Mouse (Mus musculus): Measurements from ENCODE around the gene Satb2. TPM values are rescaled to one million over a fixed set of nuclear protein-coding genes. Genes with fewer than 3 reads are reported as not detected.

The Satb2 gene
- total and polyA plus RNA-seq, 2 experiments from 2014 or later: 0.12 TPM; not detected in 1

DNA sequence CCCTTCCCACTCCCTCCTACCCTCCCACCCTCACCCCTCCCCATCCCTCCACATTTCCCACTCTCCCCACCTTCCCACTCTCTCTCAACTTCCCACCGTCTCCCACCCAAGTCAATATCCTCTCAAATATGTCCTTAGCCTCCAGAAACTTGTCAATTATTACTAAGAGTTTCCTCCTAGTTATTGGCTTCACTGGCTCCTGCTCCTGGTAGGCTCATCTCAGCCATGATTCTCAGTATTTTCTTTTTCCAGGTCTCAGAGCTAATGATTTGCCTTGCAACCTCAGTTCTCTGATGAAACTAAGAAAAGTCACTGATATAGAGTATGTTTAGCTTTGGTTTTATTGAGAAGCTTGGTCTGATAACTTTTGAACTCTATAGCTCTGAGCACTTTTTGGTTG lies 214.2 kb downstream of the Satb2 start:
- WGBS: 70% methylated on average over 1 of the region's 1 CpGs
- TF ChIP-seq CTCF (IDR thresholded peaks at IDR 0.05; ENCODE audit: low read depth): no peak
- TF ChIP-seq EP300 (IDR thresholded peaks at IDR 0.05; ENCODE audit: low read depth): no peak
- H3K4me1 ChIP-seq (ENCODE audit: control insufficient read depth, insufficient read depth): no peaks in the 10 kb centered on the region
- ATAC-seq (ENCODE audit: insufficient read depth, low read depth) (no peak), DNase-seq (ENCODE audit: low spot score) (no peak)
- no peak overlapping the region for H3K9ac ChIP-seq (replicated peaks; ENCODE audit: low read depth, low read length)
- H3K27ac ChIP-seq (ENCODE audit: low read depth): no peak overlapping the region
- H3K36me3 ChIP-seq (replicated peaks; ENCODE audit: control insufficient read depth, insufficient read depth, low read length): no peaks in the 10 kb centered on the region
- no peaks in the 10 kb centered on the region for H3K9me3 ChIP-seq (replicated peaks; ENCODE audit: control insufficient read depth, low read length)
- H3K4me2 ChIP-seq (ENCODE audit: low read depth, low read length): no peak overlapping the region
- H3K27me3 ChIP-seq (ENCODE audit: control insufficient read depth, insufficient read depth, low read length): no peaks in the 10 kb centered on the region
- no peak overlapping the region for H3K4me3 ChIP-seq (ENCODE audit: low read depth, low read length)

DNA sequence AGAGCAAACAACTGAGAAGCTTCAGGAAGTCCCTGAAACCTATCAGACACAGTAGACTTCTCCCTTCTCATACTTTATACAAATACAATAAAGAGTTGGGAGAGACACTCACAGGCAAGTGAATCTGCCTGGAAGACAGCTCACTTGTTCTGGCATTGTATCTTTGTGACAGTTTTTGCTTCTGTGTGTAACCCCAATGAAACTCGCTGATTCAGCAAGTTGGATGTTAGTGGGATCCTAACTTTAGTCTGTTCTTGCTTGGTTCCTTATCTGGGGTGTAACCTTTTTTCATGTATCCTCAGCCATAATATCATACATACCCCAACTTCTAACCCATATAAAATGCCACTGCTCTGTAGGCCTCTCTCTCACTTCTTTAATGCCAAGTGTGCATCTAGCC lies 216.9 kb downstream of the Satb2 start:
- Histone ChIP-seq H3K9me3 (replicated peaks; ENCODE audit: control insufficient read depth, low read length) (no peaks in the 10 kb centered on the region), H3K4me1 (ENCODE audit: control insufficient read depth, insufficient read depth) (no peaks in the 10 kb centered on the region), H3K27ac (ENCODE audit: low read depth) (no peak overlapping the region), H3K4me3 (ENCODE audit: low read depth, low read length) (no peak overlapping the region), H3K4me2 (ENCODE audit: low read depth, low read length) (no peak overlapping the region), H3K36me3 (replicated peaks; ENCODE audit: control insufficient read depth, insufficient read depth, low read length) (no peaks in the 10 kb centered on the region), H3K9ac (replicated peaks; ENCODE audit: low read depth, low read length) (no peak overlapping the region), H3K27me3 (ENCODE audit: control insufficient read depth, insufficient read depth, low read length) (no peaks in the 10 kb centered on the region)
- DNase-seq (ENCODE audit: low spot score) (no peak), ATAC-seq (ENCODE audit: insufficient read depth, low read depth) (no peak)
- 90% methylated on average over 1 of the region's 1 CpGs for WGBS
- TF ChIP-seq CTCF (IDR thresholded peaks at IDR 0.05; ENCODE audit: low read depth): no peak
- TF ChIP-seq EP300 (IDR thresholded peaks at IDR 0.05; ENCODE audit: low read depth): no peak

DNA sequence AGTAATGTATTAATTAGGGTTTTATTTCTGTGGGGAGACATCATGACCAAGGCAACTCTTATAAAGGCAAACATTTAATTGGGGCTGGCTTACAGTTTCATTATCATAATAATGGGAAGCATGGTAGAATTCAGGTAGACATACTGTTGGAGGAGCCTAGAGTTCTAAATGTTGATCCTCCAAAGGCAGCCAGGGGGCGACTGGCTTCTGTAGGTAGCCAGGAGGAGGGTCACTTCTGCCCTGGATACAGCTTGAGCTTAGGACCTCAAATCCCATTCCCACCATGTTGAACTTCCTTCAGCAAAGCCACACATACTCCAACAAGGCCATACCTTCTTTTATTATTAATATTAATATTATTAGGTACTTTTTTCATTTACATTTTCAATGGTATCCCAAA lies 225.2 kb downstream of the Satb2 start:
- H3K36me3 ChIP-seq (replicated peaks; ENCODE audit: control insufficient read depth, insufficient read depth, low read length): no peaks in the 10 kb centered on the region
- ATAC-seq (ENCODE audit: insufficient read depth, low read depth) (no peak), DNase-seq (ENCODE audit: low spot score) (no peak)
- no peak overlapping the region for H3K4me2 ChIP-seq (ENCODE audit: low read depth, low read length)
- H3K4me3 ChIP-seq (ENCODE audit: low read depth, low read length): no peak overlapping the region
- H3K9me3 ChIP-seq (replicated peaks; ENCODE audit: control insufficient read depth, low read length): no peaks in the 10 kb centered on the region
- WGBS: 50% methylated on average over 1 of the region's 1 CpGs
- no peak overlapping the region for H3K9ac ChIP-seq (replicated peaks; ENCODE audit: low read depth, low read length)
- no peak overlapping the region for H3K27ac ChIP-seq (ENCODE audit: low read depth)
- no peaks in the 10 kb centered on the region for H3K4me1 ChIP-seq (ENCODE audit: control insufficient read depth, insufficient read depth)
- TF ChIP-seq EP300 (IDR thresholded peaks at IDR 0.05; ENCODE audit: low read depth): no peak
- TF ChIP-seq CTCF (IDR thresholded peaks at IDR 0.05; ENCODE audit: low read depth): no peak
- no peaks in the 10 kb centered on the region for H3K27me3 ChIP-seq (ENCODE audit: control insufficient read depth, insufficient read depth, low read length)

DNA sequence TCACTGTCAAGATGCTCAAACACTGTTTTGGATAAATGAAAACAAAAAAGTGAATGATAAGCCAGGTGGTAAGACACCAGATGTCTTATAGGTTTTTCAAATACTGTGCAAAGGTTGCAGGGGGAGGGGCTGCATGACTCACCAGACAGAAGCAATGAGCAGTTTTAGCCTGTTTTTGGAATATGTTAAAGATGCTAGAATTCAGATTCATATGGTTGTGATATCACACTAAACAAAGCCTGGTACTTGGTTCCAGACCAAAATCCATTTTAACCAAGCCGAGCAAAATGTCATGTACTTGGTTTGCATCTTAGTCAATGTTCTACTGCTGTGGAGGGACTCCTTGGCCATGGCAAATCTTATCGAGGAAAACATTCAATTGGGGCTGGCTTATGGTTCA lies 227.8 kb downstream of the Satb2 start:
- no peaks in the 10 kb centered on the region for H3K4me1 ChIP-seq (ENCODE audit: control insufficient read depth, insufficient read depth)
- 78% methylated on average over 2 of the region's 2 CpGs for WGBS

DNA sequence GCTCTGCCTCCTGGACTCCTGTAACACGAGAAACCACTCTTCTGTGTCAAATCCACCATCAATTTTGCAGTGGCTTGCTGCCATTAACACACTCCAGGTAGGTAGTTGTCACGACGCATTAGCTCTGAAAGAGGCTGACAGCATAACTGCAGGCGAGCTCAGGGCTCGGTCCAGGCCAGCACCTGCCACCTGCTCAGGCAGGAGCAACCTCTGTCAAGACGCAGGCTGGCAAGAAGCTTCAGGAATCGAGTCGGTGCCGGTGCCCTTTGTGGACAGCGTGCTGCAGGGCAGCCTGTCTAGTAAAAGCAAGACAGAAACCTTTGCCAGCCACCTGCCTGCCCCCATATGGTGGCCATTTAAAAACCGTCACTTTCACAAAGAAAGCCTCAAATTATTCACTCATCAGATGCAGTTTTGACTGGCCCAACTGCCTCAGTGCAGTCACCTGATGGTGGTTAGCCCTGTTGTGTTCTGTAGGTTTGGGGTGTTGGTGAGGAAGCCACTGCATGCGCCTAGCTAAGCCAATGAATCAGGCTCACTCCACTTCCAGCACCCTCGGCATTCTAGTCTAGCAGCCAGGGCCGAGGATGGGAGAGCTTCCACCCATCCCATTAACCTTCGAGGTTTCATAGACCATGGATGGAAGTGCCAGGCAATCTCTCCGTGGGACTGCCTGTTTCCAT lies 228.7 kb downstream of the Satb2 start:
- Histone ChIP-seq H3K4me2 (ENCODE audit: low read depth, low read length) (no peak overlapping the region), H3K4me1 (ENCODE audit: control insufficient read depth, insufficient read depth) (no peaks in the 10 kb centered on the region), H3K27me3 (ENCODE audit: control insufficient read depth, insufficient read depth, low read length) (no peaks in the 10 kb centered on the region), H3K36me3 (replicated peaks; ENCODE audit: control insufficient read depth, insufficient read depth, low read length) (no peaks in the 10 kb centered on the region), H3K9ac (replicated peaks; ENCODE audit: low read depth, low read length) (no peak overlapping the region), H3K27ac (ENCODE audit: low read depth) (no peak overlapping the region), H3K4me3 (ENCODE audit: low read depth, low read length) (no peak overlapping the region), H3K9me3 (replicated peaks; ENCODE audit: control insufficient read depth, low read length) (no peaks in the 10 kb centered on the region)
- WGBS: 80% methylated on average over 16 of the region's 16 CpGs
- no peak for ATAC-seq (ENCODE audit: insufficient read depth, low read depth)
- no peak for DNase-seq (ENCODE audit: low spot score)
- TF ChIP-seq CTCF (IDR thresholded peaks at IDR 0.05; ENCODE audit: low read depth): no peak
- no peak for TF ChIP-seq EP300 (IDR thresholded peaks at IDR 0.05; ENCODE audit: low read depth)

More for the DNA sequence above, 227.8 kb downstream of the Satb2 start:
- no peaks in the 10 kb centered on the region for H3K36me3 ChIP-seq (replicated peaks; ENCODE audit: control insufficient read depth, insufficient read depth, low read length)
- no peak for TF ChIP-seq EP300 (IDR thresholded peaks at IDR 0.05; ENCODE audit: low read depth)
- TF ChIP-seq CTCF (IDR thresholded peaks at IDR 0.05; ENCODE audit: low read depth): no peak
- H3K27ac ChIP-seq (ENCODE audit: low read depth): no peak overlapping the region
- H3K9me3 ChIP-seq (replicated peaks; ENCODE audit: control insufficient read depth, low read length): no peaks in the 10 kb centered on the region
- no peak for DNase-seq (ENCODE audit: low spot score)
- no peak overlapping the region for H3K9ac ChIP-seq (replicated peaks; ENCODE audit: low read depth, low read length)
- no peaks in the 10 kb centered on the region for H3K27me3 ChIP-seq (ENCODE audit: control insufficient read depth, insufficient read depth, low read length)
- no peak for ATAC-seq (ENCODE audit: insufficient read depth, low read depth)
- no peak overlapping the region for H3K4me2 ChIP-seq (ENCODE audit: low read depth, low read length)
- no peak overlapping the region for H3K4me3 ChIP-seq (ENCODE audit: low read depth, low read length)

Measured in heart, postnatal 0 days (tissue).